Mouse (Mus musculus) adrenal gland, adult 8-10 months (tissue): ENCODE results near the gene Slc1a5. TPM values are rescaled to one million over a fixed set of nuclear protein-coding genes. Genes with fewer than 3 reads are reported as not detected.
A peak's percentile ranks its signal among the peaks of the same experiment; 100 is the strongest.

Experiments
- DNase-seq: peaks from one replicate; pipeline ENCODE4 v3.0.0; 2022
- total RNA-seq, 4 experiments: library from RNA; stranded (reverse); gene quantifications; 2 replicates each; pipeline ENCODE4 v1.2.4; 2022

Gene Slc1a5
- total RNA-seq, result 100 to 1,000 TPM in 1 of 4 experiments, 10 to 100 TPM in 3; 77.8 to 202 (median 91.2) TPM

- DNase-seq, result peak; percentile 88
Measured at GRCm38 (mm10) chr7:16780825-16781554, at the start of gene Slc1a5. Slc1a5 (plus strand) TSS chr7:16781340.

DNA sequence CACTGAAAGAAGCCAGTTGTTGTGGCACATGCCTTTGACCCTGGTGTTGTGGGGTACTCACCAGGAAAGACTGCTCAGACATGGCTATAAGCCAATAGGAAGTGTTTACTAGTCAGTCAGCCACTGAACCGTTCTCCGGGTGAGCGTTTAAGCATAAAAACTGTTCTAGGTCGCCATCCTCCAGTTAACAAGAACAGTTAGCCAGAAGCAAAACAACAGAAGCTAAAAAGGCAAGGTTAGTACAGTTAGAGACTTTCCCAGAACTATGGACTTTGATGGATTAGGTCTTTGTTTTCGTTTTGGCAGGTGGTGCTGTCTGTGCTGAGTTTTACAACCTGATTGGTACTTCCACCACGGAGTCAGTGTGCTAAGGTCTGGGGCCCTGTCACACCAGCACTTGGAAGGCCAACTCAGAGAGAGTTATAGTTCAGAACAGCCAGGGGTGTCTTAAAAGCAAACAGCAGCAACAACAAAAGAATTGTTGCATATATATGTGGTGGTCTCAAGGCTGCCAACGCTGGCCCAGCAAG lies 49.2 kb upstream of the Slc1a5 start:
- DNase-seq, result no peak

DNA sequence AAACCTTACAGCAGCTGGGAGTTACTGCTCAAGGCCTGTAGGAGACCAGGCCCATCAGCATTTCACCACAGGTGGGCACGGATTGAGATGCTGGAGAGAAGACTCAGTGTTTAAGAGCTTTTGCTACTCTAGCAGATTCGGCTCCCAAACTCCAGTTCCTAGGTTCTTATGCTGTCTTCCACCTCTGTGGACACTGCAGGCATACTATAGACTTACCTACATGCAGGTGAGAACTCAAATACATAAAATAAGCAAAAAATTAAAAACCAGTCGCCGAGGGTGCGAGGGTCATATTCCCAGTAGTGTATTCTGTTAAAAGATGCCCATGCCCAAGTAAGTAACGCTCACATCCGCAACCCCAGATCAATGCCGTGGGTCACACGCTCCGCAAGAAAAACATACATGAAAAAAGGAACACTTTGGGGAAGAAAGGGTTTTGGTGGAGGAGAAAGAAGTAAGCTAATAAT lies 43.5 kb upstream of the Slc1a5 start:
- DNase-seq, result no peak

GRCm38 (mm10) chr7:16738073-16738696 lies 43.0 kb upstream of the Slc1a5 start, which contains the start of gene Ap2s1:
Ap2s1 (plus strand) TSS chr7:16738410.
- DNase-seq, result peak; percentile 97

- DNase-seq, result no peak
Measured at GRCm38 (mm10) chr7:16739056-16739604, 42.0 kb upstream of the Slc1a5 start.

- no peak for DNase-seq
Measured at GRCm38 (mm10) chr7:16745373-16745772, 35.8 kb upstream of the Slc1a5 start.

DNA sequence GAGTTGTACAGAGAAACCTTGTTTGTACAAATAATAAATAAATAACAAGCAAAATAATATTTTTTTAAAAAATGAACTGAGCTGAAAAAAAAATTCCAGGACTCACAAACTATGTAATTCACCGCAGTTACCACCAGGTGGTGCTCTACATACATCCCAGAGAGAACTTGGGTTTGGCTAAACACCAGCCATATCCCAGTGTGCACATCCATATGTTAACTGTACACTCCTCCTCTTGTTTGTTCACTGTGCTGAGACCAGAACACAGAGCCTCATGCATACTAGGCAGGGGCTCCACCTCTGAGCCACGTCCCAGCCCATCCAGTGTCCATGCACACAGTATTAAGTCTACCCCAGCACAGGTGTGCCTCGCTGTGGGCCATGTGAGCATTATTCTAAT lies 35.0 kb upstream of the Slc1a5 start:
- DNase-seq, result no peak

GRCm38 (mm10) chr7:16747656-16748055 lies 33.5 kb upstream of the Slc1a5 start:
- DNase-seq, result no peak

DNA sequence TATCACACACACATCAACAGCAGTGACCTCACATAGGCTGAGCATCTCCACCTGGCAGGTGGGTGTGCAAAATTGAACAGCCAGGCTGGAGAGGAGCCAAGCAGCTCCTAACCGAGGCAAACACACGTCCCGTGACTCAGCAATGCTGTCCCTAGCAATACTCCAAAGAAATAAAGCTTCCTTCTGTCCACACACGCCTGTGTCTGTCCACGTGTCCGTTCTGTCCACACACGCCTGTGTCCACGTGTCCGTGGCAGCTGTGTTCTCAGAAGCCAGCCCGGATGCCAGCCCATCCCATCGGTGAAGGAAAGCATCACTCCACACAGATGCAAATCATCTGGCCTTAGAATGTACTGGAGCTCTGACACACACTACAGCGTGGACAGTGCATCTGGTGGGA lies 29.1 kb upstream of the Slc1a5 start:
- DNase-seq, result no peak

DNA sequence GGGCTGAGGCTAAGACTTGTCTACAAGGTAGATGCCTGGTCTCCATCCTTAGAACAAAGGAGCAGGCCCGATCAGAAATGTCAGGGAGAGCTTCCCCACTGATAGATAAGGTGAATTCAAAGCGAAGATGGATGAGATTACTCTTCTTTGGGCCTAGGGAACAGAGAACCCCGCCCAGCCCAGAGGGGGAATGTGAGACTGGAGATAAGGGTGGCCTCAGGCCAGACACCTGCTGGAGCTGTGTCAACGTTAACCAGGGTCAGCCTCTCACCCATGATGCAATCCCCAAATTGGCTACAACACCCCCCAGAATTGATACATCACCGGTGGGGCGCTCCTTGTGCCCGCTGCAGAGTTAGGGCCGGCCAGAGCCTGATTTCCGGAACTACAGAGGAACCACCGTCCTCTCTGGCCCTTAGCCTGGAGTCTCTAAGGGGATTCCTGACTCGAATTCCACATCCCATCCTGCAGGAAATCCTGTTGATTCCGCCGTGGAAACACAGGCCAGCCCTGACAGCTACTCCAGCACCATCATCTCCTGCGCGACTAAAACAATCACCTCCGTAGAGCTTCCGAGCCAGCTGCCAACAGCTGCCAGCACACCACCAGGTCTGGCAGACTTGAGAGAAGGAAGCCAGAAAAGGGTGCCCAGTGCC lies 25.6 kb upstream of the Slc1a5 start:
- no peak for DNase-seq

GRCm38 (mm10) chr7:16758872-16759574 lies 22.1 kb upstream of the Slc1a5 start:
- DNase-seq, result no peak

DNA sequence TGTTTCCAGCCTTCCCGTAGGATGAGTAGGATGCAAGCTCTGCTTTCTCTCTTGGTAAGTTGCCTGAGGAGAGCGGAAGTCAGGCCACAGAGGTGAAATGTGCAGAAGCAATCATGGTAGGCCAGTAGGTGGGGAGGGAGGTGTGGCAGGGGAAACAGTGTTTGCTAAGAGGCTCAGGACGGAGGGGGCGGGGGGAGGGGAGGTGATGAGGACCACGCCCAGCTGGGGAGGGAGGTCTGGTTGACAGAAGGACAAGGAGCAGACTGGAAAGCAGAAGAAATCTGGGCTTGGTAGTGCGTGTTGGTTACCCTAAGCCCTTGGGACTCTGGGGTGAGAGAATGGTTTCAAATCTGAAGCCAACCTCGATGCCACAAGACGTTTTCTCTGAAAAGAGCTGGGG lies 20.8 kb upstream of the Slc1a5 start:
- no peak for DNase-seq

- DNase-seq, result no peak
Measured at GRCm38 (mm10) chr7:16761005-16761481, 20.1 kb upstream of the Slc1a5 start.

DNA sequence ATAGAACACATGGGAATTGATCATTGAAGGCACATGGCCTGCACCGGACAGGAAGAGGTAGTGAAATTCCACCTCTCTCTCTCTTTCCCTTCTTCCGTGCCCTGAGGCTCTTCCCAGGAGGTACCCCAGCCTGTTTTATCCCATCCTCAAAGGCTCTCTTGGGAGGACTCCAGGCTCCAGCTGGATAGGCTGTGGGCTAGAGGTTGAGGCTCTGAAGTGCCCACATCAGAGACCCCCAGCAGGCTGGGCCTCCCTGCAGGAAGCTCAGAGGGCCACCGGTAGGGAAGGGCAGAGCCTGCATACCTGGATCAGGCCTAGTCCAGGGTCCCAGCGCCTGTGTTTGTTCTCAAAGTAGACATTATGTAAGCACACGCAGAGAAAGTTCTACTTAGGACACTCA lies 19.5 kb upstream of the Slc1a5 start:
- no peak for DNase-seq

- no peak for DNase-seq
Measured at GRCm38 (mm10) chr7:16763463-16764218, 17.5 kb upstream of the Slc1a5 start.

DNA sequence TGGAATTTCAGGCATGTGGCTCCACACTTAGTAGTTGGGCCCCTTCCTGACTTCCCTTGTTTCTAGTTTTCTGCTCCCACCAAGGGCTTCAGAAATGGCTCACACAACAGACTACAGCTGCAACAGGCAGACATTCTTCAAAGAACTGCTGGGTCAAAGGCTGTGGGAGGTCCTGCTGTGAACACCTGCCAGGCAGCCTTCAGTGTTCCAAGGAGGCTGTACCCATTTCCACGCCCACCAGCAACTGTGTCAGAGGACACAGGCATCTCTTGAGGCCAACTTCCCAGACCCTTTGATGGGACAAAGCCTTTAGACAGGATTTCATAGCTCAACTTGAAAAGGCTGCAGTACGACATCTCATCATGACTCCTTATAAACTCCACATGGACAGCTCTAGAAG lies 14.7 kb upstream of the Slc1a5 start:
- no peak for DNase-seq

DNA sequence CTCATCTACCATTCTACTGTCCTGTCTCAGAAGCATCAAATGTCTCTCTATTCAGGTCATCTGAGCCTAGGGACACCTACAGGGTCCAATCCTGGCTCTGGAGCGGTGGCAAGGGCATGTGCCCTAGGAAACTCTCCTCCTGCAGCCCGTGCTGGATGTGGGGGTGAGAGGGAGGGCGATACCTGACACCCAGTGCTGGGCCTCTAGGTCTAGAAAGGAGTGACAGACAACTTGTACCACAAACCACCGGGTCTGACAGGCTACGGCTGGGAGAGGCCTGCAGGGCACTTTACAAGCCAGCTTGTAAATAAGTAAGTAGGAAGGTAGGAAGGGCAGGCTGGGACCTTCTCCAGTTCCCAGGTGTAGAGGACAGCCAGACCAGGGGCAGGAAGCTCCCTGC lies 5.3 kb upstream of the Slc1a5 start:
- DNase-seq, result no peak

DNA sequence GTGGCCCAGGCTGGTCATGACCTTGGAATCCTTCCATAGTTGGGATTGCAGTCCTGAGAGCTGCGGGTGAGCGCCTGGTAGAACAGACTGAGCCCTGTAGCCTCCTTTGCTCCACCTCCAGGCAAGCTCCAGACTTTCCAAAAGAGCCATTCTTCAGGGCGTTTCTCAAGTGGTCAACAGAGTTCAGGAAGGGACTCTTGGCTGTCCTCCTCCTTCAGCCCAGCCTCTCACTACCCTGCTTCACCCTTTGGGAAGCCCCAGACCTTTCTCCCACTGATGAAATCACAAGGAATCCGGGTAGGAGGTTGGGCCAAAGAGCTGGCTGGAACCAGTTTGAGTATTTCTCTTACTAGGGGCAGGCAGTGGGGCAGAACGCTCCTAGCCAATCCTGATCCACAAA lies 1.1 kb upstream of the Slc1a5 start:
- no peak for DNase-seq

GRCm38 (mm10) chr7:16781555-16781815 lies 345 bp downstream of the Slc1a5 start:
- DNase-seq, result no peak

DNA sequence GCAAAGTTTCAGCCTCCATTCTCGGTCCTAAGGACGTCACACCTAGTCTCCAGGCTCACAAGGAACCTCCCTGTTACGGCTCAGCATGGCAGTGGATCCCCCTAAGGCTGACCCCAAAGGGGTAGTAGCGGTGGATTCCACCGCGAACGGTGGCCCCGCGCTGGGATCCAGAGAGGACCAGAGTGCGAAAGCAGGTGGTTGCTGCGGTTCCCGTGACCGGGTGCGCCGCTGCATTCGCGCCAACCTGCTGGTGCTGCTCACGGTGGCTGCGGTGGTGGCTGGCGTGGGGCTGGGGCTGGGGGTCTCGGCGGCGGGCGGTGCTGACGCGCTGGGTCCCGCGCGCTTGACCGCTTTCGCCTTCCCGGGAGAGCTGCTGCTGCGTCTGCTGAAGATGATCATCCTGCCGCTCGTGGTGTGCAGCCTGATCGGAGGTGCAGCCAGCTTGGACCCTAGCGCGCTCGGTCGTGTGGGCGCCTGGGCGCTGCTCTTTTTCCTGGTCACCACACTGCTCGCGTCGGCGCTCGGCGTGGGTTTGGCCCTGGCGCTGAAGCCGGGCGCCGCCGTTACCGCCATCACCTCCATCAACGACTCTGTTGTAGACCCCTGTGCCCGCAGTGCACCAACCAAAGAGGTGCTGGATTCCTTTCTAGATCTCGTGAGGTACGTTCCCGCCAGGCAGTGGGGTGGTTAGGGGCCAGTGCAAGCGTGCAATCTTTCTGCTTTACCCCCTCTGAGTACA lies 845 bp downstream of the Slc1a5 start:
- no peak for DNase-seq

- no peak for DNase-seq
Measured at GRCm38 (mm10) chr7:16782555-16783125, 1.5 kb downstream of the Slc1a5 start.
